Mouse (Mus musculus) T-helper 17 cell (primary cell): Measurements from ENCODE around the gene Ssh1.

Experiments used
- in situ Hi-C, 2 experiments: fragments of 300-600 bp; cut with MboI, MseI; formaldehyde crosslinking; loops; 1 replicate in 1 of 2; 2 replicates in 1 of 2; pipeline ENCODE4 v1.15.1; 2025; ENCODE audit warnings: high pct_unique_total_duplicates in 2 of 2

Ssh1 gene

DNA sequence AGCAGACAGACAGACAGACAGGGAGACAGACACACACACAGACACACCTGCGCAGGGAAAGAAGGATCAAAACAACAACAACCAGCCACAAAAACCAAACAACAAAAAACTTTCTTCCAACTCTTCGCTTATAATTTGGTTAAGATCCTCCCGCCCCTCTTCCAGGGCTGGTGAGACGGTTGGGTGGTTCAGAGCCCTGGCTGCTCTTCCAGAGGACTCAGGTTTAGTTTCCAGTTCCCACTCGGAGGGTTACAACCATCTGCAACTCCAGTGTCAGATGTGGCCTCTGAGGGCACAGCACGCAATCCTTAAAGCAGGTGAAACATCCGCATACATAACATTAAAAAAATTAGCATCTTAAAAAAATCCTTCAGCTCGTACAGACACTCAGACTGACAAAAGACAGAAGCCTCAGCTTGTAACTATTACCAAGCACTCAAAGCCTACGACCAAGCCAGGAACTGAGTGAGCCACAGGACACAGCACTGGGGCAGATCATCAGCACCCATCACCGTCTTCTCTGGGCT, 22.2 kb downstream of the Ssh1 start:
- in situ Hi-C loops = no loop called here

- in situ Hi-C loops = loop anchor here in 1 of 2 experiments (5.0 kb wide), 1 partner anchor 64 kb away; no protein-coding TSS in a partner anchor
Observed at GRCm38 (mm10) chr5:113968371-113968770, 25.3 kb downstream of the Ssh1 start.

- in situ Hi-C loops = loop anchor here in 1 of 2 experiments (5.0 kb wide), 1 partner anchor 66 kb away; no protein-coding TSS in a partner anchor
Observed at GRCm38 (mm10) chr5:113966452-113967150, 27.1 kb downstream of the Ssh1 start.

DNA sequence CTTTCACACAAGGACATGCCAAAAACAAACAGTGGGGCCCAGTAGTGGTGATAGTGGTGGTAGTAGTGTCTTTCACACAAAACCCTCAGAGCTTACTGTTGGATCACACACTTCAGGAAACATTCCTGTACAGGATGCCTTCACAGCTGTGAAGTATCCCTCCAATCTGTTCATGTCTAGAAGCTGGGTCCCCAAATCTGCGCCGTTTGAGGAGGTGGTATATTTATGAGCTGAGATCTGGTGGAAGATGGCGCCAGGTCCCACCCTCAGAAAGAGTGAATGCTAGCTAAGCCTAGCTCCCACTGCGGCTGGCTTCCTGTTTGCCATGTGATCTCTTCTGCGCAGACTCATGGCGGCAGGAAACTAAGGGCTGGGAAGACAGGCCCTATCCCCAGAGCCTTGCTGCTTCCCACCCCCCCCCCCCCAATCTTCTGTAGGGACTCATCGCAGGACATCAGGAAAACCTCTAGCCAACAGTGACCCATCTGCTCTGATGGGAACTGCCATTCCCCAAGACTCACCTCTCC, 28.0 kb downstream of the Ssh1 start:
- in situ Hi-C loops = loop anchor here in 1 of 2 experiments (5.0 kb wide), 1 partner anchor 67 kb away; no protein-coding TSS in a partner anchor

DNA sequence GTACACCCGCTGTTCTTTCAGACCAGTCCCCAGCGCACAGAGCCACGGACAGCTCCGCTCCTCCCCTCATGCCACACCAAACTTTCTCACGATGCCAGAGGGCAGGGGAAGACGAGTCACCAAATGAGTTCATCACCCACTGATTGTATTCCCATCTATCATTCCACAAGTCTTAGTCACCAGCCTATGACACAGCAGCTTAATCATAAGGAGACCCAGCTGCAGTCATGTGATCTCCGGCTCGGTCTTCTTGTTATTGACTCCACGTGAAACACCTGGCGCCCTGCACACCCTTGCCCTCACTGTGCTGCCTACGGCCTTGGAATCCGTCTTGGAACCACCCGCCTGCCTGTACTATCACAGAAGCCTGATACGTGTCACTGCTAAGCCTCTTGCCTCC, 28.7 kb downstream of the Ssh1 start:
- in situ Hi-C loops = loop anchor here in 1 of 2 experiments (5.0 kb wide), 1 partner anchor 67 kb away; no protein-coding TSS in a partner anchor

DNA sequence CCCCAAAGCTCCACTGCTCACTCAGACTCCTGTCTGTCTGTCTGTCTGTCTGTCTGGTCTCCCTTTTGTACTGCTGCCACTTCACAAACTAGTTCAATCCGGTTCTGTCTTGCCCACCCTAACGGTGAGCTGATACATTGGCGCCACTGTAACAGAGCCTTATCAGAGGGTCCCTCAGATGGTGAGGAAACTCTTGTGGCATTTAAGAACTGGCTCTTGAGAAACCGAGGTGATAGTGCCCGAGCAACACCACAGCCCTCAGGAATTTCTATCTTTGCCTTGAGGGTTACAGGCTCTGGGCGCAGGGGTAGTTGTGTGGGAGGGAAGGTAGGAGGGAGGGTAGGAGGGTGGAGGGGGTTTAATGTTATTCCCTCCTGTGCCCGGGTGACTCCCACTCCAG, 31.9 kb downstream of the Ssh1 start:
- in situ Hi-C loops = no loop called here

DNA sequence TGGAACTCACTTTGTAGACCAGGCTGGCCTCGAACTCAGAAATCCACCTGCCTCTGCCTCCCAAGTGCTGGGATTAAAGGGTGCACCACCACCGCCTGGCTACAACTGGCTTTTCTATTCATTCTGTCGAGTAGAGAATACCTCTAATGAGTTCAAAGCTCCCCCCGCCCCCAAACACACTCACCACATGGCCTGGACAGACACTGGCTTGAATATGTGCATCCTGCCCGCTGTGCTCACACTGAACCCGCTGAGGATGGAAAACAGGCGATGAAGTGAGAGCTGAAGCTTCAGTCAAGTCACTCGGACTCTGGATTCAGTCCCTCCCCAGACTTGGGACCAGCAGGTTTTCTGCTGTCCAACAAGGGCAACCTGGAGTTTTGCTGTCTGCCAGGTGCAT, 33.3 kb downstream of the Ssh1 start:
- in situ Hi-C loops = no loop called here

DNA sequence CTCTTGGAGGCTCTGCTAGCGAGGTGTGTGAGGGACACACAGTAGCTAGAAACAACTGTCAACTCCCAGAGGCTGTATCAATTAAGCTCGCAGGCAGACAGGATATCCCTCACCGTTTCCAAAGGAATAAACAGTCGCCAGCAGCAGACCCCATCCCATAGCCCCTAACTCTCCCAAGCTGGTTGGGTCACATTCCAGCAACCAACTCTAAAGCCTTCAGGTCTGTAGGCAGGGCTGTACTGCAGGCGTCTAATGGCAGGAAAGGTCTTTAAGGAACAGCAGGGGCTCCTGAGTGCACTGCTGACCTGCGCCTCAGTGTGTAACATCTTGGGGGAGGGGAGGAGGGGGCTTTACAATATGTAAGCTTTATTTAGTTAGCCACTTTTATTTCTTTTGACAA, 34.7 kb downstream of the Ssh1 start:
- in situ Hi-C loops = no loop called here

DNA sequence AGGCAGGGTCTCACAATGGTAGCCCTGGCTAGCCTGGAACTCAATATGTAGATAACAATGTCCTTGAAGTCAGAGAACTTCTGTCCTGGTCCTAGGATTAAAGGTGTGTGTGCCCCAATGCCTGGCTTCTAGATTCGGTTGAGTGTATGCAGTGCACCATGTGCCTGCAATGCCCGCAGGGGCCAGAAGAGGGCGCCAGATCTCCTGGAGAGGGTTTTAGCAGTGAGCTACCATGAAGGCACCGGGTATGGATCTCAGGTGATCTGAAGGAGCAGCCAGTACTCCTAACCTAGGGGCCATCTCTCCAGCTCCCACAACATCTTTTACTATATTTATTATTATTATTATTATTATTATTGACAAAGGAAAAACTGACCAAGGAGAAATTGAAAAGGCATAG, 37.2 kb downstream of the Ssh1 start:
- in situ Hi-C loops = no loop called here

- in situ Hi-C loops = no loop called here
Observed at GRCm38 (mm10) chr5:113955691-113956090, 38.0 kb downstream of the Ssh1 start.

- in situ Hi-C loops = no loop called here
Observed at GRCm38 (mm10) chr5:113955281-113955680, 38.4 kb downstream of the Ssh1 start.

DNA sequence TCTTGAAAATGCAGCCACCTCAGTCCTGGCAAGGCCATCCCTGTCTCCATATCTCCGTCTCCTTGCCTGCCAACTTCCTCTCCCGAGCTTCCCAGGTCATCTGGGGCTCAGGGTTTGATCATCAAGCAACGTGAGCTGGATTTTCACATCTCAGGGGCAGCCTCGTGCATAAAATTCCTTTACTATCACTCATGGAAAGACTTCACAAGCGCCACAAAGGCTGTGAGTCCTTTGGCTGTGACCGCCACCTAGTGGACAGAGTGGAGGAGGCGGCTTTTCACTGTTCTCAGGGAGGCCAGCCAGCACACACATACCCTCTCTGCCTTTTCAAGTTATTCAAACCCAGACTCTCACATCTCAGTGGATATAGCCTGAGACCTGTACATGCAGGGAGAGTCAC, 39.3 kb downstream of the Ssh1 start:
- in situ Hi-C loops = loop anchor here (5.0 kb wide), 1 partner anchor 93 kb away; no protein-coding TSS in a partner anchor

- in situ Hi-C loops = loop anchor here (5.0 kb wide), 1 partner anchor 95 kb away; no protein-coding TSS in a partner anchor
Observed at GRCm38 (mm10) chr5:113952519-113952918, 41.2 kb downstream of the Ssh1 start.

- in situ Hi-C loops = loop anchor here (5.0 kb wide), 1 partner anchor 96 kb away; no protein-coding TSS in a partner anchor
Observed at GRCm38 (mm10) chr5:113951693-113952071, 42.0 kb downstream of the Ssh1 start.

DNA sequence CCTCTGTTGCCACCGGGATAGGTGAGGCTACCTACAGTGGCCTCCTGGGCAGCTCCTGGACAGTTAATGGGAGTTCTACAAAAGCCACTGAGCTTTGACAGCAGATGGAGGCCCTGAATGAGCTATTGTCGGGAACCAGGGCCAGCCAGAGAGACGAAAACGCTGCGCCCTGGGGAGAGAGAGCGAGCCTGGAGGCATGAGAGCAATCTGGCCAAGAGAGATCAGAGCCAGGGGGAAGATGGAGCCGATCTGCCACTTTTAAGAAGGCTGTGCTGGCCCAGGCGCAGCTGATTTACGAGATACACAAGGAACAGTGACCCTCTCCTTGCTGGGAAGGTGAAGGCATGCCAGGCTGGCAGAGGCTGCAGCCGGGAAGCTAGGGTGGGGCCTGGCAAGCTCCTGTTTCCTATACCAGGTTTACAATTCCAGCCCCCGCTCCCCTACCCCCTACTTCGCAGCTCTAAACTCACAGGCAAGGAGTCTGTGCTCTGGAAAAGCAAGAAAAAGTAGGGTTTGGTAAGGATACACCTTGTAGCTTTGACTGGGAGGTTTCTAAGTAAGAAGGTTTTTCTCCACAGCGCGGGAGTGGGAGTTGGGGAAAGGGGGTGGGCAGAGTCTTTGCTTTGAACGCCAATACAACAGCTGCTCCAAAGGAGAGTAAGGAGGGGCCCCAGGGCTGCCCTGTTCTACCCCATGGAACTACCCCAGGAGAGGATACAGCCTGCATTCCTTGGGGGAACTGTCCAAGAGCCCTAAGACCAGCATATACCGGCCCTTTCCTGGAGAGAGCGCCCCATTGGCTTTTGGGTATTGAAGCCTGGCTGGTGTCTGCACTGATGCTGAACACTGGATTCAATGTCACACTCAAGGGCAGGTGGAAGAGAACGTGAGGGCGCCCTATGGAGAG, 42.7 kb downstream of the Ssh1 start:
- in situ Hi-C loops = loop anchor here (5.0 kb wide), 1 partner anchor 96 kb away; no protein-coding TSS in a partner anchor

DNA sequence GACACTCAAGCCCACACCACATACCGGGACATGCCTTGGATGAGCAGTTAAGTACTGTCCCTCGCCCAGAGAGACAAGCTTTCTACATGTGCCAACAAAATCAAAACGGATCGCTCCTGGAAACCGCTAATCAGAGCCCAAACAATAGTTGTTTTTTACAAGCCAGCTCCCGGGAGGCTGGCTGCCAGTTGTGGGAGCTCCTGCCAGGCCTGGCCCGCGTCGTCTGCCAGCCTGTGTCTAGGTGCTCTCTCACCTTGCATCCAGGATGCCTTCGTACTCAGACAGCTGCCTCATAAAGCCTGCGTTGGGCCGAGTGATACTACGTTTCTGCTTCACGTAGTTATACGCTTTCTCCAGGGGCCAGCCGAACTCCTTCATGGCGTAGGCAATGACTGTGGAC, 43.6 kb downstream of the Ssh1 start:
- in situ Hi-C loops = loop anchor here (5.0 kb wide), 1 partner anchor 97 kb away; no protein-coding TSS in a partner anchor

DNA sequence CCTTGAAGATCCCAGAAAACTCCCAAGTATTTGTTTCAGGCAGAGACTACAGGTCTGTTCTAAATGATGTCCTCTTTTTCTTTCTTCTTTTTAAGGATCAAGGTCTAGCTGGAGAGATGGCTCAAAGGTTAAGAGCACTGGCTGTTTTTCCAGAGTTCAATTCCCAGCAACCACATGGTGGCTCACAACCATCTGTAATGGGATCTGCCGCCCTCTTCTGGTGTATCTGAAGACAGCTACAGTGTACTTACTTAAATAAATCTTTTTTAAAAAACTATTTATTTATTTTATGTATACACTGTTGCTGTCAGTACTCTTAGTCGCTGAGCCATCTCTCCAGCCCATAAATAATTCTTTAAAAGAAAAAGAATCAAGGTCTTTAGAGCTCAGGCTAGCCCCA, 46.4 kb downstream of the Ssh1 start:
- in situ Hi-C loops = no loop called here

- in situ Hi-C loops = no loop called here
Observed at GRCm38 (mm10) chr5:113945126-113945525, 48.6 kb downstream of the Ssh1 start.

DNA sequence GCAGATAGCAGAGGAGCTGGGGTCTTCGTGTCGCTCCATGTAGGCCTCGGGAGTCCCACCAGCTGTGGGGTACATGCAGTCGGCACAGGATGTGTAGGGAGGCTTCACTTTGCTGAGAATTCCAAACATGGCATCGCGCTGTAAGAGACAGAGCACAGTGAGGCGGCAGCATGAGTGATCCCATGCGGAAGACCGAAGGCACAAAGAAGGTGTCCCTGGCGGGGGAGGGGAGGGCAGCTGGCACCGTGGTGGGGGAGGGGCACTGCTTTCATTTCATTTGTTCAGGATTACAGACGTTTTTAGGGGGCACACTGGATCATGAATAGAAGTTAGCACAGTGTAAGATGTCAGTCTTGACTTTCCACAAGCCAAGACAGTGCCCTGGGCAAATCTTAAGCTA, 50.4 kb downstream of the Ssh1 start:
- in situ Hi-C loops = loop anchor here in 1 of 2 experiments (5.0 kb wide), 2 partner anchors 91 to 161 kb away; no protein-coding TSS in a partner anchor

DNA sequence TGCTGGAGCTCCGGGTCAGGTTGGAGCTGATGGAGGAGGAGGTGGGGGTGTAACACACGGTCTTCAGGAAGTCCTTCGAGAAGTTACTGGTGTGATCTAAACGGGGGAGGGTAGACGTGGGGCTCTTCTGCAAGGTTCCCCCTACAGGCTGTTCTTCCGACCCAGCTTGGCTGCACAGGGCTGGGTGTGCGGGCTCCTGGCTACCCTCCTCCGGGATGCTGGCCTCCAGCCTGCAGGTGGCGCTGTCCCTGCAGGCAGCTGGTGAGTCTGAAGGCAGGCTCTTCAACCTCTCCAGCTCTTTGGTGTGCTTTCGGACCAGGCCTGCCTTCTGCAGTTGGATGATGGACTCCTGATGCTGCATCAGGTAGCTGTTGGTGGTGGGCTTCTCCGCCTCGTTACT, 51.1 kb downstream of the Ssh1 start:
- in situ Hi-C loops = loop anchor here in 1 of 2 experiments (5.0 kb wide), 2 partner anchors 90 to 160 kb away; no protein-coding TSS in a partner anchor

DNA sequence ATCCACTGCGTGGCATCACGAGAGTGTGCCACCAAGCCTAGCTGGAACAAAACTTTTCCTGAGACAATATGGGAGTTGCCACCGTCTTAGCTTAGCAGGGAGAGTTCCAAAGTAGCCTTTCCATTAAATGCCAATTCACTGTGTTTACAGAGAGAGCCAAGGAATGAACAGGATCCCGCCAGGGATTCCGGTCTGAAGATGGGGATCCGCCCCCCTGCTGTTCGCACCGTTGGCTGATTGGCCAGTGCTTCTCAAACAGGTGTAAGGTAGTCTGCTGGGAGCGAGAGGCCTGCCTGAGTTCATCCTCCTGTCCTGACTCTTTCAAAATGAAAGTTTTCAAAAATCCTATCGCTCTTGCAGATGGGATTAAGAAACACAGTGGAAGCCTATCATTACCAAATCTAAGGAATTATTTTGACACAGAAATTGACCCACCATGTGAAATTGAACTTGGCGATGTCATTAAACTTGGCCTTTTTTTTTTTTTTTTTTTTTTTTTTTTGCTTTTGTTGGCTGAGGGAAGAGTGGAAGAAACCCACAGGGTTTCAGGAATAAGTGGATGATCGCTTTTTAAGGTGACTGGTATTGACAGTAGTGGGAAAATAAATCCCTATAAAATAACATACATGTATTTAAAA, 54.3 kb downstream of the Ssh1 start:
- in situ Hi-C loops = no loop called here
